Mouse (Mus musculus) small intestine, adult 2 months (tissue): ENCODE data around the gene Rbbp6.
A peak's percentile ranks its signal among the peaks of the same experiment; 100 is the strongest.

ENCODE experiments used
- CTCF ChIP-seq: fragments of 200-500 bp; IDR thresholded peaks from 2 replicates; pipeline ENCODE4 v1.5.1; 2012; ENCODE audit warnings: low read depth, mild to moderate bottlenecking, control low read depth, inconsistent platforms, low read length, moderate library complexity, mixed read lengths; ENCODE audit not compliant: insufficient replicate concordance, insufficient read length; ENCODE audit errors: extremely low read depth
- POLR2A ChIP-seq: fragments of 200-500 bp; IDR thresholded peaks from 2 replicates; pipeline ENCODE4 v1.6.1; 2012; ENCODE audit warnings: low read depth, mild to moderate bottlenecking, control low read depth, inconsistent platforms, low read length, moderate library complexity

GRCm38 (mm10) chr7:122919728-122920582, 45.5 kb upstream of the Rbbp6 start:
- no peak for TF ChIP-seq POLR2A
- 0 out of 2 replicates have a peak, but pooled peaks have one; percentile 11 for TF ChIP-seq CTCF
